Mouse (Mus musculus) frontal cortex, adult (tissue): ENCODE measurements around the gene Tcp11l2.

Experiments
- ATAC-seq: cut with Nextera tagmentation; 2 replicates; pipeline ENCODE4 v1.9.2; 2017; ENCODE audit warnings: mild to moderate bottlenecking, moderate library complexity, mixed read lengths; ENCODE audit not compliant: low TSS enrichment

Gene Tcp11l2

DNA sequence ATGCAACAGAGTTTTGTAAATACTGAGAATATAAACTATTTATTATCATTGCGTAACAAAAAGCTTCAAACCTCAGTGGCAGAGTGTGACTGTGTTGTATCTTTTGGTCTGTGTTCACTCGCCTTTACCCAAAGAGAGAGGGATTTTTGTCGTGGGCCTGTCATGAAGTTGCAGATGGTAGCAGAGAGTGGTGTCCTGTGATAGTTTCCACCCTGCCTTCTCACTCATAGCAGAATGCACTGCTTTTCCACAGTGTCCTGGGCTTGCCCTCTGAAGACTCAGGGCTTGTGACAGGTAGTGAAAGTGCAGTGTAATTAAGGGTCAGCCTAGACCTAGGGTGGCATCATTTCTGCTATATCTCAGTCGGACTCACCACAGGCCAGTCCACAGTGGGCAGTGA lies 78.3 kb downstream of the Tcp11l2 start:
- ATAC-seq = no peak

GRCm38 (mm10) chr10:84656618-84657017 lies 80.2 kb downstream of the Tcp11l2 start:
- no peak for ATAC-seq

GRCm38 (mm10) chr10:84657437-84658087 lies 81.1 kb downstream of the Tcp11l2 start:
- ATAC-seq = no peak

DNA sequence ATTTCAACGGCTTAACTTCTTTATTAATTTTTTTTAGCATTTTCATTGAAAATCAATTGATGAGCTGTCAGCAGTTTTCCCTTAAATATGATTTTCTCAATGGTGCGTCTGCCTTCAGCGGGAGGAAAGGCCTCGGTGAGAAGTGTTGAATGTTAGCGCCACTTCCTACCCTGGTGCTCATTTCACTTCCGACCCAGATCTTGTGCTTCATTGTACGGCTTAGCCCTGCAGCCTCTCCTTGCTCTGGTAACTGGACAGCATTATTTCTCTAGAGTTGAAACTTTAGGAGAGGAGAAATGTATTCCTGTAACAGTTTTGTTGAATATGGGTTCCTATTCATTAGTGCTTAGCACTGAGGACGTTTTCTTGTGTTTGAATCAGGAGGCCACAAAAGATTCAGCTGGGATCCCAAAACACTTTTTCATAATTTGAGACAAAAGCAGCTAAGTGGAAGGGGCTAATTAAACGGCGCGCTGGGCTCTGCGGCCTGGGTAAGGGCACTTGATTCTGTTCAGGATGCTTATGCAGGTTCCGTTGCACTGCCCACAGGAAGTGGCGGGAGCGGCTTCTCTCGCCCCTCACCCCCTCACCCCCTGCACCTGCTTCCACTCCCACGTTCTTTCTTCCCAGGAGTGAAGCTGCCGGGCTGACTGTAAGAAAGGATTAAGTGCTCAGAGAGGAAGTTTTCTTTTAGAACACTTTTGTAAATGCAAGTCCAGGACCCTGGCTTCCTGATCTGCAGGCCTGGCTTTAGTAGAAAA lies 81.8 kb downstream of the Tcp11l2 start:
- no peak for ATAC-seq

- ATAC-seq = no peak
Observed at GRCm38 (mm10) chr10:84659281-84659680, 82.9 kb downstream of the Tcp11l2 start.

DNA sequence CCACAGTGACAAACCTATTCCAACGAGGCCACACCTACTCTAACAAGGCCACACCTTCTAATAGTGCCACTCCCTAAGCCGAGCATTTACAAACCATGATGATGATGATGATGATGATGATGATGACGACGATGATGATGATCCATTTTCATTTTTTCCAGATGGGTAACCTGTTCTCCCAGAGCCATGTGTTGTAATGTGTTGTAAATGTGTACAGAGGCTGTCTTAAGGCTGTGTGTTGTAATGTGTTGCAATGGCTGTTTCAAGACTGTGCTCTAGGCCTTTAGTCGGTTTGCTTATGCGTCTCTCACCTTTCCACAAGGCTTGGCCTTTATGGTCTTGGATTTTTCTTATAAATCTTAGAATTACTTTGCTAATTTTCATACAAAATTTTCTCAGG lies 85.7 kb downstream of the Tcp11l2 start:
- no peak for ATAC-seq
